Mouse (Mus musculus): ENCODE measurements around the gene Clrn3. TPM values are rescaled to one million over a fixed set of nuclear protein-coding genes. Genes with fewer than 3 reads are reported as not detected.

The Clrn3 gene
- polyA plus RNA-seq, 1 experiment: 41.7 TPM

GRCm38 (mm10) chr7:135484341-135484740 is 44.1 kb downstream of the Clrn3 start:
- Histone ChIP-seq H3K27me3 (ENCODE audit: control insufficient read depth, insufficient read depth, low read length) (no peaks in the 10 kb centered on the region), H3K36me3 (ENCODE audit: control insufficient read depth, insufficient read depth, low read length) (no peaks in the 10 kb centered on the region), H3K27ac (ENCODE audit: insufficient read depth, low read depth, low read length) (no peak overlapping the region), H3K4me3 (ENCODE audit: low read depth, low read length) (no peak overlapping the region), H3K4me1 (ENCODE audit: control insufficient read depth, insufficient read depth, insufficient read length, low read length) (no peaks in the 10 kb centered on the region; the same call in 1 of the 2 replicates)
- 67% methylated on average over 11 of the region's 11 CpGs for WGBS
- TF ChIP-seq CTCF (IDR thresholded peaks at IDR 0.05; ENCODE audit: extremely low read depth, insufficient read length, insufficient replicate concordance, low read depth, low read length): no peak
- TF ChIP-seq POLR2A (IDR thresholded peaks at IDR 0.05; ENCODE audit: low read depth, low read length): no peak

- 63% methylated on average over 6 of the region's 6 CpGs for WGBS
- Histone ChIP-seq H3K27ac (ENCODE audit: insufficient read depth, low read depth, low read length) (no peak overlapping the region), H3K4me3 (ENCODE audit: low read depth, low read length) (no peak overlapping the region), H3K27me3 (ENCODE audit: control insufficient read depth, insufficient read depth, low read length) (no peaks in the 10 kb centered on the region), H3K36me3 (ENCODE audit: control insufficient read depth, insufficient read depth, low read length) (no peaks in the 10 kb centered on the region), H3K4me1 (ENCODE audit: control insufficient read depth, insufficient read depth, insufficient read length, low read length) (no peaks in the 10 kb centered on the region; the same call in 1 of the 2 replicates)
- TF ChIP-seq POLR2A (IDR thresholded peaks at IDR 0.05; ENCODE audit: low read depth, low read length) (no peak), CTCF (IDR thresholded peaks at IDR 0.05; ENCODE audit: extremely low read depth, insufficient read length, insufficient replicate concordance, low read depth, low read length) (no peak)
Observed at GRCm38 (mm10) chr7:135483751-135484150, 44.7 kb downstream of the Clrn3 start.

GRCm38 (mm10) chr7:135481150-135481549 is 47.3 kb downstream of the Clrn3 start:
- no peaks in the 10 kb centered on the region for H3K4me1 ChIP-seq (ENCODE audit: control insufficient read depth, insufficient read depth, insufficient read length, low read length)
- no peaks in the 10 kb centered on the region for H3K27me3 ChIP-seq (ENCODE audit: control insufficient read depth, insufficient read depth, low read length)
- no peak overlapping the region for H3K4me3 ChIP-seq (ENCODE audit: low read depth, low read length)
- 29% methylated on average over 7 of the region's 7 CpGs for WGBS
- H3K36me3 ChIP-seq (ENCODE audit: control insufficient read depth, insufficient read depth, low read length): no peaks in the 10 kb centered on the region
- no peak overlapping the region for H3K27ac ChIP-seq (ENCODE audit: insufficient read depth, low read depth, low read length)
- no peak for TF ChIP-seq CTCF (IDR thresholded peaks at IDR 0.05; ENCODE audit: extremely low read depth, insufficient read length, insufficient replicate concordance, low read depth, low read length)
- TF ChIP-seq POLR2A (IDR thresholded peaks at IDR 0.05; ENCODE audit: low read depth, low read length): no peak

- Histone ChIP-seq H3K27me3 (ENCODE audit: control insufficient read depth, insufficient read depth, low read length) (no peaks in the 10 kb centered on the region), H3K4me3 (ENCODE audit: low read depth, low read length) (no peak overlapping the region), H3K36me3 (ENCODE audit: control insufficient read depth, insufficient read depth, low read length) (no peaks in the 10 kb centered on the region), H3K27ac (ENCODE audit: insufficient read depth, low read depth, low read length) (no peak overlapping the region), H3K4me1 (ENCODE audit: control insufficient read depth, insufficient read depth, insufficient read length, low read length) (no peaks in the 10 kb centered on the region)
- TF ChIP-seq CTCF (IDR thresholded peaks at IDR 0.05; ENCODE audit: extremely low read depth, insufficient read length, insufficient replicate concordance, low read depth, low read length) (no peak), POLR2A (IDR thresholded peaks at IDR 0.05; ENCODE audit: low read depth, low read length) (no peak)
- 82% methylated on average over 6 of the region's 6 CpGs for WGBS
Observed at GRCm38 (mm10) chr7:135479912-135480311, 48.5 kb downstream of the Clrn3 start.

GRCm38 (mm10) chr7:135479322-135479880 is 49.1 kb downstream of the Clrn3 start:
- no peaks in the 10 kb centered on the region for H3K27me3 ChIP-seq (ENCODE audit: control insufficient read depth, insufficient read depth, low read length)
- no peak overlapping the region for H3K27ac ChIP-seq (ENCODE audit: insufficient read depth, low read depth, low read length)
- H3K4me3 ChIP-seq (ENCODE audit: low read depth, low read length): no peak overlapping the region
- TF ChIP-seq CTCF (IDR thresholded peaks at IDR 0.05; ENCODE audit: extremely low read depth, insufficient read length, insufficient replicate concordance, low read depth, low read length) (no peak), POLR2A (IDR thresholded peaks at IDR 0.05; ENCODE audit: low read depth, low read length) (no peak)
- no peaks in the 10 kb centered on the region for H3K36me3 ChIP-seq (ENCODE audit: control insufficient read depth, insufficient read depth, low read length)
- 49% methylated on average over 10 of the region's 10 CpGs for WGBS
- H3K4me1 ChIP-seq (ENCODE audit: control insufficient read depth, insufficient read depth, insufficient read length, low read length): no peaks in the 10 kb centered on the region

- no peak for TF ChIP-seq CTCF (IDR thresholded peaks at IDR 0.05; ENCODE audit: extremely low read depth, insufficient read length, insufficient replicate concordance, low read depth, low read length)
- no peak for TF ChIP-seq POLR2A (IDR thresholded peaks at IDR 0.05; ENCODE audit: low read depth, low read length)
- Histone ChIP-seq H3K4me1 (ENCODE audit: control insufficient read depth, insufficient read depth, insufficient read length, low read length) (no peaks in the 10 kb centered on the region), H3K4me3 (ENCODE audit: low read depth, low read length) (no peak overlapping the region), H3K36me3 (ENCODE audit: control insufficient read depth, insufficient read depth, low read length) (no peaks in the 10 kb centered on the region), H3K27me3 (ENCODE audit: control insufficient read depth, insufficient read depth, low read length) (no peaks in the 10 kb centered on the region), H3K27ac (ENCODE audit: insufficient read depth, low read depth, low read length) (no peak overlapping the region)
- 61% methylated on average over 5 of the region's 5 CpGs for WGBS
Observed at GRCm38 (mm10) chr7:135477256-135477655, 51.2 kb downstream of the Clrn3 start.

- Histone ChIP-seq H3K4me1 (ENCODE audit: control insufficient read depth, insufficient read depth, insufficient read length, low read length) (no peaks in the 10 kb centered on the region), H3K36me3 (ENCODE audit: control insufficient read depth, insufficient read depth, low read length) (no peaks in the 10 kb centered on the region), H3K4me3 (ENCODE audit: low read depth, low read length) (no peak overlapping the region), H3K27me3 (ENCODE audit: control insufficient read depth, insufficient read depth, low read length) (no peaks in the 10 kb centered on the region), H3K27ac (ENCODE audit: insufficient read depth, low read depth, low read length) (no peak overlapping the region)
- no peak for TF ChIP-seq CTCF (IDR thresholded peaks at IDR 0.05; ENCODE audit: extremely low read depth, insufficient read length, insufficient replicate concordance, low read depth, low read length)
- TF ChIP-seq POLR2A (IDR thresholded peaks at IDR 0.05; ENCODE audit: low read depth, low read length): no peak
- WGBS: 31% methylated on average over 8 of the region's 8 CpGs
Observed at GRCm38 (mm10) chr7:135475981-135476380, 52.5 kb downstream of the Clrn3 start.

All from small intestine, adult 2 months (tissue).